Mouse (Mus musculus) megakaryocyte, embryonic 14.5 days (primary cell): ENCODE measurements around the gene Tut1.

ENCODE experiments used
- FLI1 ChIP-seq: IDR thresholded peaks from 2 replicates; pipeline ENCODE4 v1.6.1; 2012; ENCODE audit warnings: low read length, inconsistent platforms, mixed read lengths
- GATA1 ChIP-seq: IDR thresholded peaks from 3 replicates; pipeline ENCODE4 v1.6.1; 2012; ENCODE audit warnings: mixed read lengths, low read length, inconsistent platforms, borderline replicate concordance

DNA sequence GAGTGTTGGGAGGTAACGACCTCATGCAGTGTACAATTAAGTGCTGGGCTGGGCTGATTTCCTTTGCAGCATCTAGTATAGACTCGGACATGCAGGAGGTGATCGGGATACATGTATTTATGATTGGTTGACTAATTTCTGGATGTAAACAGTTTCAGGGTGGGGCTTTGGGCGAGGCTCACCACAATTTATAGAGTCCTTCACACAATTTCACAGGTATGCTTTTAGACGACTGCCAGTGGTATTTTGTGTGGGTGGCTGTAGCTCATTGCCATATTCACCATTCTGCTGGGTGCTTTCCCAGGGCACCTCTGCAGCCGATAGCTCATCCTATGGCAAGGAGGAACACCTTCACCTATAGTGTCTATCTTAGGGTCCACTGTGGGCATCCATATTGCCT lies 44.9 kb downstream of the Tut1 start:
- TF ChIP-seq GATA1: no peak
- no peak for TF ChIP-seq FLI1
